Mouse (Mus musculus): ENCODE results near the gene Itpr1.

DNA sequence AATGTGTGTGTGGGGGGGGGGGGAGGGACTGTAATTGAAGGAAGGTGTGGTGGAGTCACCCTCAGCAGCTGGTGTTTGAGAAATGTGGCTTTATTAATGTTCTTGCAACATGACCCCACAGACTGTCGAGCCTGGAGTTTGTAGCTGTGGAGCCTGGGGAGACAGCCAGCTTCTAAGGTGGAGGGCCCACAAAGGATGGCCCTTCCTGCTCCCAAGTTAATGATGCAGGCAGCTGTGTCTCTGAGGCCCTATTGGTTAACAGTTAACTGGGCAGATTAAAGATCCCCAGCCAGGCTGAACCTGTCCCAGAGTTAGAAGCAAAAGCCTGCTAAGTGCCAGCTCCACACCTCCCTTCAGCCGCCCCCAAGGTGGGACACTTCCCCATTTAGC, 245.3 kb downstream of the Itpr1 start:
- TF ChIP-seq CTCF (IDR thresholded peaks at IDR 0.05; ENCODE audit: low read depth), result no peak
- TF ChIP-seq EP300 (optimal IDR thresholded peaks at IDR 0.05), result no peak
